Mouse (Mus musculus) ZHBTc4 (cell line): ENCODE measurements around the gene Ephb4.
A peak's percentile ranks its signal among the peaks of the same experiment; 100 is the strongest.

Source experiments
- DNase-seq: peaks from one replicate; pipeline ENCODE4 v3.0.0-alpha.2; 2011; ENCODE audit warnings: low read depth, low spot score

The Ephb4 gene

GRCm38 (mm10) chr5:137358382-137358781 is 8.5 kb downstream of the Ephb4 start:
- DNase-seq: peak; percentile 64

DNA sequence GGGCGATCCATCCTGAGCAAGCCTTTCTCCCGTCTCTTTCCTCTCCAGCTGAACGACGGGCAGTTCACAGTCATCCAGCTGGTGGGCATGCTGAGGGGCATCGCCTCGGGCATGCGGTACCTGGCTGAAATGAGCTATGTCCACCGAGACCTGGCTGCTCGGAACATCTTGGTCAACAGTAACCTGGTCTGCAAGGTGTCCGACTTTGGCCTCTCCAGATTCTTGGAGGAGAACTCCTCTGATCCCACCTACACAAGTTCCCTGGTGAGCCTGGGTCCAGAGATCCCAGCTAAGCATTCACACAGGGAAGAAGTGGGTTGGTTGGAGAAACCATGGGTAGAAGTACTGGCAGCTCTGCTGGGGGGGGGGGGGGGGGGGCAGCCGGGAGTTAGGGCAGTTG is 19.8 kb downstream of the Ephb4 start:
- no peak for DNase-seq

DNA sequence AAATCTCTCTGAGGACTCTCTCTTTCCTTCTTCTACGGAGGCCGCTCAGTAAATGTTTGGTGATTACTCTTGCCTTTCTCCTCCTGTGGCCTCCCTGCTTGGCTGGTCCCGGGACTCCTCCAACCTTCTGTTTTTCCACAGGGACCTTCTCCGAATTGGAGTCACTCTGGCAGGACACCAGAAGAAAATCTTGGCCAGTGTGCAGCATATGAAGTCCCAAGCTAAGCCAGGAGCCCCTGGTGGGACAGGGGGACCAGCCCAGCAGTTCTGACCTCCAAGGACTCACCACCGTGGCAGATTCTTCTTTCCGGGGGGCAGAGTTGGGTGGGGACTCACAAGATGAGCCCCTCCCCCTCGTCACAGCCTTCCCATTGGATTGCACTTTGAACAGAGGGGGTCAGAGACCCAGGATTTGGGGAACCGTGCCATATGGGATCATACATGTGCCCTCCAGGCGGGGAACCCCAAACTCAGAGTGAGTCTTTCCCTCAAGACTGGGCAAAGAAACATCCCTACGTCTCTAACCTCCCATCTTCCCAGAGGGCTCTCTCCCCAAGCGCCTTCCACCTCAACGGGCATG is 23.6 kb downstream of the Ephb4 start:
- no peak for DNase-seq

- DNase-seq: no peak
These were observed 24.7 kb downstream of the Ephb4 start for GRCm38 (mm10) chr5:137374521-137375080.

- DNase-seq: peak; percentile 35
These were observed 25.7 kb downstream of the Ephb4 start for GRCm38 (mm10) chr5:137375627-137376026.

DNA sequence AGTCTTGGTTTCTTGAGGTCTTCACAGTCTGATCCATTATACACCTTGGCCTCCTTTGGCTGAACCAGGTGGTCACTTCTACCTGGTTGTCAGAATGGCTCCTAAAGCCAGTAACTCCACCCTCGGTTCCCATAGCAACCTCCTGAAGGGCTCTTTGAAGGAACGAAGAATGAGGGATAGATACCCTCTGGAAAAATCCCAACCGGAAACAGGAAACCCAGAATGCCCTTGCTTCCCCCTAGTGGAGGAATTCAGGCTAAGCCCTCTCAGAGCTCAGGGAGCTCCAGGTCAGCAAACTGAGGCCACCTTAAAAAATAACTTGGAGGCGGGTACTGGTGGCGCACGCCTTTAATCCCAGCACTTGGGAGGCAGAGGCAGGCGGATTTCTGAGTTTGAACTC is 26.3 kb downstream of the Ephb4 start:
- peak; percentile 85 for DNase-seq

DNA sequence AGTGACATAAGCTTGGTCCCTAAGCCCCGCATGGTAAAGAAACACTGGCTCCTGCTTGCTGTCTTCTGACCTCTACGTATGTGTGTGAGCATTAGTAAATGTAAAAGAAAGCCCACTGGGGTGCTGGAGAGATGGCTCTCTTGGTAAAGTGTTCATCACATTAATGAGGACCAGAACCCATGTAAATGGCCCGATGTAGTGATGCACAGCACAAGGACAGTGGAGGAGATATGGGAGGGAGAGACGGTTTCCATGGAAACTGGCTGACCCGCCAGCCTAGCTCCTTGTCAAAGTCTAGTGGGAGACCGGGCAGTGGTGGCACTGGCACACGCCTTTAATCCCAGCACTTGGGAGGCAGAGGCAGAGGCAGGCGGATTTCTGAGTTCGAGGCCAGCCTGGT is 26.8 kb downstream of the Ephb4 start:
- DNase-seq: peak; percentile 42

DNA sequence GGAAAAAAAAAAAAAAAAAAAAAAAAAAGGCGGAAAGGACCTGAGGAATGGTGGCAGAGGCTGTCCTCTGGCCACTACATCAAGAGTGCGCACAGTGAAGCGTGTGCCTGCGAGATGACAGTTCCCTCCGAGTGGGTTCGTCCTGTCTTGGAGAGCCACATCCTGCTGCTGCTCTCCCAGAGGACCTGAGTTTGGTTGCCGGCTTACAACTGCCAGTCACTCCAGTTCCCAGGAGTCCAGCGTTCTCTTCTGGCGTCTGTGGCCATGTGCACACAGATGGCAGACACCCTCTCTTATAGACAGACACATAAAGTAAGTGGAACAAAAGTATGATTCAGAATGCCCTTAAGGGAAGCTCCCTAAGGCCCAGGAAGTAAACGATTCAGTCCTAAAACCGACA is 27.3 kb downstream of the Ephb4 start:
- no peak for DNase-seq

- DNase-seq: no peak
These were observed 27.7 kb downstream of the Ephb4 start for GRCm38 (mm10) chr5:137377603-137378002.

DNA sequence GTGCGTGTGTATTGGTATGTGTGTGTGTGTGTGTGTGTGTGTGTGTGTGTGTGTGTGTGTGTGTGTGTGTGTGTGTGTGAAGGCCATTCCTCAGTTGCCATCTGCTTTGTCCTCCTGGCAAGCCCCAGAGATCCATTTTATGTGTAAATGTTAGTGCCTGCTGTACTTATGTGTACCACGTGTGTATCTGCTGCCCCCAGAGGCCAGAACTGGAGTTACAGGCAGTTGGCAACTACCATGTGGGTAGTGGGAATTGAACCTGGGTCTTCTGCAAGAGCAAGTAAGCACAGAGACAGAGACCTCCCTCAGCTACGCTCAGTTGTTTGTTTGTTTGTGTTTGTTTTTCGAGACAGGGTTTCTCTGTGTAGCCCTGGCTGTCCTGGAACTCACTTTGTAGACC is 31.2 kb downstream of the Ephb4 start:
- DNase-seq: peak; percentile 89

DNA sequence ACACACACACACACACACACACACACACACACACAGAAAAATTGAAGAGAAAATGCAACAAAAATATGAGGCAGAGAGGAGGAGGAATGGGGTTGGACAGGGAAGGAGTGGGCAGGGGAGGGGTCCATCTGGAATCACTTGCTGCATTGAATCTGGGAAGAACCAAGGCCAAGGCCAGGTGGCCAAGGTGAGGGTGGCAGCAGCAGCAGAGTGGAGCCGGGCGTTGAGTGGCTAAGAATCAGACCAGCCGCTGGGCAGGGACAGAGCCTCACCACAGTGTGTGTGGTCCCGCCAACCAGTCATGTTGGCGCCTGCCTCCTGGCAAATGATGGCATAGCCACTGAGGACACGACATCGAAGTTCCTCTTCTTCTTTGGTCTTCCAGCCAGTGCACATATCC is 33.5 kb downstream of the Ephb4 start:
- DNase-seq: no peak

DNA sequence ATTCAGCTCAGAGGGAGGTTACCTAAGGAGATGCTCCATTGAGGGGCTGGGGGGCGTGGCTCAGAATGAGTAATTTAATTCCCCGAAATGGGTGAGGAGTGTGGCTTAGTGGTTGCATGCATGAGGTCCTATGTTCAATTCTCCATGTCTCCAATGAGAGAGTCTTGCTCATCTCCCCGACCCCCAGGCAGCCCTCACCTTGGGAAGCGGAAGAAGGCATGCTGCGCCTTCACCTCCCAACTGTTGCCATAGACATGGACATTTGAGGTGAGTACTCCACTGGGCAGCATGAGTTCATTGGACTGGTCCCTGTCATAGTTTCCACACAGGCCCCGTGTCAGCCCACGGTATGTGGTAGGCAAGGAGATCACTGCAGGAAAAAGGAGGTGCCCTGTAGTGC is 36.8 kb downstream of the Ephb4 start:
- no peak for DNase-seq

DNA sequence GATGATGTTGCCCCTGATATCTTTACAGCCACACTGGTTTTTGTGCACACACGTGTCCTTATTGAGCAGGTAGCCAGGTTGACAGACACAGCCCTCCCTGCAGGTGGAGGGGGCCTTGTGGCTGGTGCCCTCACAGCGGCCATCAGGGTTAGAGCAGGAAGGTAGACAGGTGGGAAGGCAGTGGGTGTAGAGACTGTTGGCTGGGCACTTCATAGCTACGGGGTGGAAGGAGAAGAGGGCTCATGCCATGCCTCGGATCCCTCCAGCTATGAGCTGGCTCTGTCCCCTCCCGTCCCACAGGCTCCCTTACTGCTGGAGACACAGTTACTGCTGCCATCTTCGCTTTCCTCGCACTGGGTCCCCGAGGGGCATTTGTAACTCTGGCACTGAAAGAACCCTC is 41.7 kb downstream of the Ephb4 start:
- no peak for DNase-seq

- DNase-seq: peak; percentile 76
These were observed 44.5 kb downstream of the Ephb4 start for GRCm38 (mm10) chr5:137394456-137394855.

DNA sequence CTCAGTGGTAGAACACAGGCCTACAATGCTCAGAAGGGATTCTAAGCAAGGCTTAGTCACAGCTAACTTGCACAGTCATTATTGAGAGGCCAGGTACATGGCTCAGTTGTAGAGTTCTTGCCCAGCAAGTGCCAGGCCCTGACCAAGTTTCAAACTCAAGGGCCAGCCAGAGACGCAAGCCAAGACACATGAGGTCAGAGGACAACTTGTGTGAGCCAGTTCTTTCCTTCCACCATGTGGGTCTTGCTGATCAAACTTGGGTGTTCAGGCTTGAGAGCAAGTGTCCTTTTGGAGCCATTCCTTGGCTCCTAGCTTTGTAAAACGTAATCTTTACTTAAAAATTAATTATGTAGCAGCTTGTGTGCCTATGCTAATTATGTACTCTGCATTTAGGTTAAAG is 54.2 kb downstream of the Ephb4 start:
- DNase-seq: peak; percentile 45

- no peak for DNase-seq
These were observed 59.5 kb downstream of the Ephb4 start for GRCm38 (mm10) chr5:137409451-137409850.

GRCm38 (mm10) chr5:137410066-137410465 is 60.2 kb downstream of the Ephb4 start:
- no peak for DNase-seq

DNA sequence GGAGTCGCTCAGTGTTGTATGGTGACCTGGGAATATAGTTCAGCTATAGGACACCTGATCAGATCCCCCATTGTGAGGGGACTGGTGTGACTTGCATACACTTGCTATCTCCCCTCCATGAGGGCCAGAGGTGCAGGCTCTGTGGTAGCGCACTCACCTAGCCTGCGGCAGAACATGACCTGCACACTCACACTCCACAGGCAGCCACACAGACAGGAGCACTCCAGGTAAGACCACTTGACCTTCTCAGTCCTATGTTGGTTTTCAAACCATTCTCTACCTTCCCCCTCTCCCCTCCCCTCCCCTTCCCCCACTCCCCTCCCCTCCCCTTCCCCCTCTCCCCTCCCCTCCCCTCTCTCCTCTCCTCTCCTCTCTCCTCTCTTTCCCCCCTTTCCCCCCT is 60.6 kb downstream of the Ephb4 start:
- DNase-seq: no peak

DNA sequence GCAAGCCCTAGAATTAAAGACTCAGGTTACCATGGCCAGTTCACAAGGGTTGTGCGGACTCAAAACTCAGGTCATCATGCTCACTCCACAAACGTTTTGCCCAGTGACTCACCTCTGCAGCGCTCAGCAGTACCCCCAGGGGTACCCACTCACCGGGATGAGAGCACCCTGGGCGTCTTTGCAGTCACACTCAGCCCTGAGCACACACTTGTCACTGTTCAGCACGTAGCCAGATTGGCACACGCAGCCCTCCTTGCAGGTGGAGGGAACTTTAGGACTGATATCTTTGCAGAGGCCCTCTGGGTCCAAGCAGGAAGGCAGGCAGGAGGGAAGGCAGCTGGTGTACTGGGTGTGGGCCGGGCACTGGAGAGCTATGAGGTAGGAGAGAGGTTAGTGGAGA is 61.3 kb downstream of the Ephb4 start:
- no peak for DNase-seq

GRCm38 (mm10) chr5:137414253-137414652 is 64.3 kb downstream of the Ephb4 start:
- DNase-seq: no peak

DNA sequence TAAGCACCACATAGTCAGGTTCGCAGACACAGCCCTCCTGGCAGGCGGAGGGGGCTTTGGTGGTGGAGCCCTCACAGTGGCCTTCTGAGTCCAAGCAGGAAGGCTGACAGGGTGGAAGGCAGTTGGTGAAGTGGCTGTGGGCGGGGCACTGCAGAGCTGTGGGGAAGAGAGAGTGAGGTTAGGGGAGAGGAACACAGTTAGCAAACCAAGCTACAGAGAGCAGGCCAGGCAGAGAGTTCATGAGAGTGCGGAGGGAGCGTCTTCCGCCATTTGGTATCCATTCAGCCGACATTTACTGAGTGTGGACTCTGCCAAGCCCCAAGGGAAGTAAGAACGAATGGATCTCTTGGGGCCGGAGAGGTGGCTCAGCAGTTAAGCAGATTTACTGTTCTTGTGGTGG is 69.2 kb downstream of the Ephb4 start:
- DNase-seq: no peak

- DNase-seq: no peak
These were observed 69.9 kb downstream of the Ephb4 start for GRCm38 (mm10) chr5:137419841-137420240.

- no peak for DNase-seq
These were observed 75.7 kb downstream of the Ephb4 start for GRCm38 (mm10) chr5:137425648-137426047.
